Mouse (Mus musculus): ENCODE data around the gene Atp6v0a2.

GRCm38 (mm10) chr5:124604296-124604695 lies 24.1 kb upstream of the Atp6v0a2 start:
- no peak for TF ChIP-seq EP300 (IDR thresholded peaks at IDR 0.05; ENCODE audit: low read depth)
- no peak; the same call in 1 of the 2 replicates for TF ChIP-seq CTCF (IDR thresholded peaks at IDR 0.05; ENCODE audit: low read depth)
